Mouse (Mus musculus) embryo, embryonic 10 days (tissue): ENCODE measurements around the gene Eif2ak3.
A peak's percentile ranks its signal among the peaks of the same experiment; 100 is the strongest.

ENCODE experiments used
- DNase-seq: peaks from one replicate; pipeline ENCODE4 v3.0.0-alpha.2; 2015; ENCODE audit warnings: low spot score

Gene Eif2ak3

DNA sequence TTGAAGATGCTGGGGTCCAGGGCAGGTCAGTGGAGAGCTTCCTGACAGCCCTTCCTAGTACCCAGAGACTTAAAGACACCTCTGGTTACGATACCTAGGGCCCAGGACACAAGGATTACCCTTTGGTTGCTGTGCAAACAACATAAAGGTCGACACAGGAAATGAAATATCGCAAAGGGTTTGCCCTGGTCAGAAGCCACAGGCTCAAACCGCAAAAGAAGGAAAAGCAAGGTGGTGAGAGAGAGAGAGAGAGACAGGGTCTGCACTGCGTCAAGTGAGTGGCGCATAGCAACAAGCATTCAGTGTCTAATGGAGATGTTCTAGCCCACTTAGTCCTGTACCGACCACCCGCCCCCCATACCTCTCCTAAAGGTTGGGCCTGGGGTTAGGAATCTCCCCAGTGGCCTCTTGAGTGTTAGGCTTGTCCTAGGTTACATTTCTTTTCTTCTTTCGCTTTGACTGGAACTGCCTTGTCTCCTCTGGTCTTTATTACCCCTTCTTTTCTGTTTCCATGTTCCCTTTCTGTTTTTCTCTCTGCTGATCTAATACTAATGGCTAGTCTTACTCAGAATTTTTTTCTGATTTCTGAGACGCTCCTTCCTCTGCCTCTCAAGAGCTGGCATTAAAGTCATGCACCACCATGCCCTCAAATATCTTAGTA, 13.0 kb upstream of the Eif2ak3 start:
- DNase-seq, result no peak

GRCm38 (mm10) chr6:70837297-70837696, 7.0 kb upstream of the Eif2ak3 start:
- DNase-seq, result no peak

DNA sequence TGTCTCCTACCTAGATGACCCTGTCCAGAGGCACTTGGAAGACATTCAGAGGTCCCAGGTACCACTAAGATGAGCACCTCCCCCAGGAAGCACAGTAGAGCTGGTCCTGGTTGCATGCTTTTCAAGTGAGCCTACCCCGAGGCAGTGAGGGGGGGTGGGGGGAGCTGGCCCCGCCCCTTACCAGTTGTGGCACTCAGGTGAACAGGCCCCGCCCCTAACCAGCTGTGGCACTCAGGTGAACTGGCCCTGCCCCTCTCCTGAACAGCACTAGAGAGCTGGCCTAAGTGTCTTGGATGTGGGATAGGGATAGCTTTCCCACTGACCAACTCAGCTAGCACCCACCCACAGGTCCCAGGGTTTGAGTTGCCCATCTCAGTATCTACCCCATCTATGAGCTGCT, 5.8 kb upstream of the Eif2ak3 start:
- DNase-seq, result no peak

DNA sequence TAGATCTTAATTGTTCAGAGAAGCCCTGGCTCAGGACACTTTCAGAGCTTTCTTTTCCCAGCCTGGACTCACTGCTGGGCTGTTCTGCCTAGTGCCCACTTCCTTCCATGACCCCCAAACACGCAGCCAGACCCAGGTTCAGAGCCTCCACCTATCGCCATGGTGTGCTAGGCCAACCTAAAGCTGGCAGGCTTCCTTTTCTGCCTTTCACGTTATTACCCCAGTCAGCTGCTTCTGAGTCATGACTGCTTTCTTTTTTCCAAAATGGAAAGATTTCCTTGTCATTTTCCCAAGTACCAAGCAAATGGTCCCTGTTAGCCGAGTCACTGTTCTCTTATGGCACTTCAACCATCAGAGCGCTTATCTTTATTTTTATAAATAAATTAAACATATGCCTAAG, 4.0 kb upstream of the Eif2ak3 start:
- DNase-seq, result no peak

- no peak for DNase-seq
These were observed 1.3 kb upstream of the Eif2ak3 start for GRCm38 (mm10) chr6:70842991-70843390.

GRCm38 (mm10) chr6:70844896-70845646, 756 bp downstream of the Eif2ak3 start:
- peak; percentile 33 for DNase-seq

- DNase-seq, result no peak
These were observed 3.1 kb downstream of the Eif2ak3 start for GRCm38 (mm10) chr6:70847386-70847785.

- no peak for DNase-seq
These were observed 9.1 kb downstream of the Eif2ak3 start for GRCm38 (mm10) chr6:70853371-70853770.

GRCm38 (mm10) chr6:70855529-70856309, 11.4 kb downstream of the Eif2ak3 start:
- DNase-seq, result no peak

DNA sequence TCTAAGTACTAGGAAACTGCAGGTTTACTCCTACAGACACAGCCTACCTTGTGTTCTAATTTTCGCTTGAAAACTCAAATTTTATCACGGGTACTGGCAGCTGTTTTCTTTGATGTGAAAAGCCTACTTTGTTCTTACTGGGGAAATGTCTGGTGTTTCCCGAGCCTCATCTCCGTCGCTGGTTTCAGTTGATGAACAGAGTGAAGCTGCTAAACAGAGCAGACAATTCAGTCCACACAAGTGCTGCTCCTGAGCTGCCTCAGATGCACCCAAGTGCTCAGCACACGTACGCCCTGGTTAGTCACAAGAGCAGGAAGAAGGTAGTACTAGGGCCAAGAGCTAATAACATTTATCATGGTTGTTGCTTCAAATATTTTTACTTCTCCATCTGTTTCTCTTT, 18.4 kb downstream of the Eif2ak3 start:
- no peak for DNase-seq

- no peak for DNase-seq
These were observed 20.0 kb downstream of the Eif2ak3 start for GRCm38 (mm10) chr6:70864285-70864684.

DNA sequence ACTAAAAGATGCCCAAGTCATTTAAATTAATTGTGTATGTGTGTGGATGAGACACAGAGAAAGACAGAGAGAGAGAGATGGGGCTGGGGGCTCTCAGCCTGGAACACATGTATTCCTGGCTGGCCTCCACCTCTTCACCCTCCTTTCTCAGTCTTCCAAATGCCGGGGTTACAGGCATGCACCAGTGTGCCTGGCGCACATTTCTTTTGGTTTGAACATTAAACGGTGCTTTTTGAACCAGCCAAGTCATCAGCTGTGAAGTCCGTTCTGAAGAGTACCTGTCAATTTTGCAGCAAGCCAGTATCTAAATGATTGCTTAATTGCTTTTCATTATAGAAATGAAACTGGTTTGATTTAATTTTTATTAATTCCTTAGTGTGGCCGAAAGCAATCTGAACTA, 22.4 kb downstream of the Eif2ak3 start:
- DNase-seq, result no peak

DNA sequence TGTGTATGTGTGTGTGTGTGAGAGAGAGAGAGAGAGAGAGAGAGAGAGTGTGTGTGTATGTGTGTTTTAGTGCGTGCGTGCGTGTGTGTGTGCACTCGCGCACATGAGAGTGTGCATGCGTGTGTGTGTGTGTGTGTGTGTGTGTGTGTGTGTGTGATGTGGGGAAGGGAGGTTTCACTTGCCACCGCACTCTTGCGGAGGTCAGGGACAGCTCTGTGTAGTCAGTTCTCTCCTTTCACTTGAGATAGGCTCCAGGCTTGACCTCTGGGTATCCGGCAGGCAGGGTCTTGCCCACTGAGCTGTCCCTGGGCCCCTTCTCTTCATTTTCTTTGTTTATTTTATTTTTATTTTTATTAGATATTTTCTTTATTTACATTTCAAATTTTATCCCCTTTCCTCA, 23.0 kb downstream of the Eif2ak3 start:
- no peak for DNase-seq

GRCm38 (mm10) chr6:70871511-70871980, 27.2 kb downstream of the Eif2ak3 start:
- DNase-seq, result no peak

- peak; percentile 18 for DNase-seq
These were observed 27.8 kb downstream of the Eif2ak3 start for GRCm38 (mm10) chr6:70872128-70872527.

GRCm38 (mm10) chr6:70872570-70872969, 28.3 kb downstream of the Eif2ak3 start:
- DNase-seq, result no peak

- DNase-seq, result no peak
These were observed 29.9 kb downstream of the Eif2ak3 start for GRCm38 (mm10) chr6:70874035-70874775.

- DNase-seq, result no peak
These were observed 30.7 kb downstream of the Eif2ak3 start for GRCm38 (mm10) chr6:70875017-70875416.

DNA sequence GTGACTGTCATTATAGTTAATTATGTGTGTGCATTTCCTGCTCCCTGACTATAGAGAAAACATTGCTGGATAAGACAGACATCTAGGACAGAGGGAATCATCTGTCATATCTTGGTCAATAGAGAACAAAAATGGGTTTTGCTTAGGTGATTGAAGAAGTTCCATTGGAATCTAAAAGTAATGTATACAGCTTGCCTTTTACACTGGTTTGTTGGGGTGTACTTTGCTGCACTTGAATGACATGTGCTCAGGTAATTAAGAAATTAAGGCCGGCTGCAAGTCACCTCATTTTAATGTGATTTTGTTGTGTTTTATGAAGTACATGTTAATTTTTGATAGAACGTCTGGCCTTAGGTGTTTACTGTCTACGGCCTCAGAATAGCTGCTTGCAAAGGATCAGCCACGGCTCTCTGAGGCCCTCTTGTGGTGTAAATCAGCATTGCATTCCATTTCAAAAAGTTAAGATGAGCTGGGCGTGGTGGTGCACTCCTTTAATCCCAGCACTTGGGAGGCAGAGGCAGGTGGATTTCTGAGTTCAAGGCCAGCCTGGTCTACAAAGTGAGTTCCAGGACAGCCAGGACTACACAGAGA, 36.5 kb downstream of the Eif2ak3 start:
- DNase-seq, result peak; percentile 76

DNA sequence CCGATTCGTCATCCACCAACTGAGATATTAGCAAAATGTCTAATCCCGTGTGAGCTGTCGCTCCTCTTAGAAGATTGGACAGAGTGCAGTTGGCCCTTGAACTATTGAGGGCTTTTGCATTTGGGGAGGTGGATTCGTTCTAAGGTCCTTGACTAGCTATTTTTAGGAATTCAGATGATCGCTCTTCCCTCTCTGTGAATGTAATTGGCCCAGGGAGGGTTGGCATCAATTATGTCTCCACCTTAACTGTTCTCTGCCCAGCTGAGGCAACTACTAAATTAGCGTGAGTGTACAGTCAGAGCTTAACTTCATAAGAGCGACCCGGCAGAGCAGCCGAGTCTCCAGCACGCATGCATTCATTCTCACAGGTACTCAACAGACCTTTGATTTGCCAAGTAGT, 43.7 kb downstream of the Eif2ak3 start:
- no peak for DNase-seq

- DNase-seq, result no peak
These were observed 53.9 kb downstream of the Eif2ak3 start for GRCm38 (mm10) chr6:70898166-70898565.

GRCm38 (mm10) chr6:70899594-70900003, 55.3 kb downstream of the Eif2ak3 start:
- DNase-seq, result no peak
